Mouse (Mus musculus) macrophage (primary cell): ENCODE measurements around the gene Bhlha9. TPM values are rescaled to one million over a fixed set of nuclear protein-coding genes. Genes with fewer than 3 reads are reported as not detected.
A peak's percentile ranks its signal among the peaks of the same experiment; 100 is the strongest.

Source experiments
- H3K27ac ChIP-seq: fragments of 350-480 bp; formaldehyde crosslinking; 2 replicates; pipeline ENCODE4 v1.9.0; 2021
- H3K36me3 ChIP-seq: fragments of 350-480 bp; formaldehyde crosslinking; 2 replicates; pipeline ENCODE4 v1.9.0; 2021; ENCODE audit errors: inconsistent target
- H3K4me3 ChIP-seq: fragments of 350-480 bp; formaldehyde crosslinking; 2 replicates; pipeline ENCODE4 v1.9.0; 2021; ENCODE audit errors: inconsistent target
- H3K79me2 ChIP-seq: fragments of 350-480 bp; formaldehyde crosslinking; 2 replicates; pipeline ENCODE4 v1.9.0; 2021; ENCODE audit errors: inconsistent target
- WGBS: methylation state at CpG from one replicate; pipeline ENCODE4 v1.1.7; 2026; ENCODE audit warnings: inconsistent platforms; ENCODE audit not compliant: missing documents; 5-methylcytosine and 5-hydroxymethylcytosine counted together
- polyA plus RNA-seq: library from polyadenylated mRNA; stranded (reverse); fragments of 250-400 nt; gene quantifications from 3 replicates; pipeline ENCODE4 v1.2.4, GENCODE M21; 2018; ENCODE audit warnings: inconsistent platforms
- total RNA-seq, 78 experiments: library from RNA; depleted of rRNA; stranded (reverse); fragments of 250-400 nt; gene quantifications; 1 replicate in 9 of 78; 2 replicates in 24 of 78; 3 replicates in 43 of 78; 4 replicates in 2 of 78; pipeline ENCODE4 v1.2.4; 2018; ENCODE audit warnings: inconsistent platforms in 56 of 78

Bhlha9 gene
- total RNA-seq (2018; cell fraction: chromatin; rRNA removed), result 1 to 10 TPM in 2 of 26 experiments, under 1 TPM in 4, not detected in 20; 0.53 to 1.4 (median 0.76) TPM
- total RNA-seq (2018; cell fraction: cytosol; rRNA removed), result under 1 TPM in 2 of 26 experiments, not detected in 24; 0.05 to 0.13 TPM
- total RNA-seq (2018; cell fraction: nucleus; rRNA removed), result 1 to 10 TPM in 1 of 26 experiments, under 1 TPM in 6, not detected in 19; 0.35 to 1.4 (median 0.52) TPM
- not detected in 3 replicates for polyA plus RNA-seq

- no peak within 1 kb of the TSS for H3K4me3 ChIP-seq
- H3K79me2 ChIP-seq, result no peaks in the 10 kb centered on the region
- WGBS, result 83% methylated on average over 13 of the region's 15 CpGs
- H3K27ac ChIP-seq, result no peak within 1 kb of the TSS
- no peaks in the 10 kb centered on the region for H3K36me3 ChIP-seq
These were observed at the start of gene Bhlha9 for GRCm38 (mm10) chr11:76671871-76672475. TSS of gene Bhlha9 (plus strand) at chr11:76672470.

DNA sequence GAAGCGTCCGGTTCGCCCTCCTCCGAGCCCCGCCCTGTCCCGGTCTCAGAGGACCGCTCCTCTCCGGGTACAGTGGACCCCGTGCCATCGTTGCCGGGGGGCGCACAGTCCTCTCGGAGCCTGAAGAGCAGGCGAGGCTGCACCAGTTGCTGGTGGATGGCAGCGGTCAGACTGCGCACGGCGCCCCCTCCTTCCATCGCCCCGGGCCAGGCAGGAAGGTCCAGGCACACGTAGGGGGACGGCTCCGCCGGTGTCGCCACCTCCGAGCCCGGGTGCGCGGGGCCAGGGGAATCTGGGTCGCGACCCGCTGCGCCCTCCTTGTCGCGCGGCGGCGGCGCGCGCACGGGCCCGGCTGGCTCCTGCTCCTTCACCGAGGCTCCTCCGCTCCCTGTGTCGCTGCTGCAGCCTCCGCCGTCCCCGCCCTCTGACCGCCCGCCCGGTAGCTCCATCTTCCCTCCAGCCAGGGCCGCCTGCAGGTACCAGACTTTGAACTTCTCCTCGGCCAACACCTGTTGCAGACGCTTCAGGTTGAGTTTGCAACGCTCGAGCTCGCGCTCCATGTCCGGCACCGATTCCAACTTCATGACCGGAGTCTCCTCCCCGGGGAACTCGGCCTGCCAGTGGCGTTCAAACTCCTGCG is 49.6 kb upstream of the Bhlha9 start:
- Histone ChIP-seq H3K27ac (peak overlapping the region; percentile 62; the same call in 1 of the 2 replicates), H3K36me3 (peaks cover 5% of the 10 kb centered on the region; the same call in 1 of the 2 replicates), H3K79me2 (peaks cover 48% of the 10 kb centered on the region), H3K4me3 (peak overlapping the region; percentile 79)
- WGBS, result 0% methylated on average over 46 of the region's 66 CpGs

- Histone ChIP-seq H3K4me3 (peak overlapping the region; percentile 79), H3K27ac (peak overlapping the region; percentile 42; the same call in 1 of the 2 replicates), H3K36me3 (peaks cover 5% of the 10 kb centered on the region; the same call in 1 of the 2 replicates), H3K79me2 (peaks cover 41% of the 10 kb centered on the region)
- WGBS, result 10% methylated on average over 21 of the region's 72 CpGs
These were observed 48.9 kb upstream of the Bhlha9 start for GRCm38 (mm10) chr11:76623206-76623961.

- H3K27ac ChIP-seq, result no peak overlapping the region
These were observed 48.2 kb upstream of the Bhlha9 start for GRCm38 (mm10) chr11:76624071-76624470.

GRCm38 (mm10) chr11:76624881-76625280 is 47.4 kb upstream of the Bhlha9 start:
- no peak overlapping the region for H3K4me3 ChIP-seq
- H3K27ac ChIP-seq, result no peak overlapping the region
- peaks cover 26% of the 10 kb centered on the region for H3K79me2 ChIP-seq
- WGBS, result 100% methylated on average over 3 of the region's 3 CpGs
- H3K36me3 ChIP-seq, result peaks cover 5% of the 10 kb centered on the region; the same call in 1 of the 2 replicates

More at GRCm38 (mm10) chr11:76624071-76624470, 48.2 kb upstream of the Bhlha9 start:
- Histone ChIP-seq H3K79me2 (peaks cover 34% of the 10 kb centered on the region), H3K36me3 (peaks cover 5% of the 10 kb centered on the region; the same call in 1 of the 2 replicates), H3K4me3 (no peak overlapping the region)
- 92% methylated on average over 10 of the region's 10 CpGs for WGBS

DNA sequence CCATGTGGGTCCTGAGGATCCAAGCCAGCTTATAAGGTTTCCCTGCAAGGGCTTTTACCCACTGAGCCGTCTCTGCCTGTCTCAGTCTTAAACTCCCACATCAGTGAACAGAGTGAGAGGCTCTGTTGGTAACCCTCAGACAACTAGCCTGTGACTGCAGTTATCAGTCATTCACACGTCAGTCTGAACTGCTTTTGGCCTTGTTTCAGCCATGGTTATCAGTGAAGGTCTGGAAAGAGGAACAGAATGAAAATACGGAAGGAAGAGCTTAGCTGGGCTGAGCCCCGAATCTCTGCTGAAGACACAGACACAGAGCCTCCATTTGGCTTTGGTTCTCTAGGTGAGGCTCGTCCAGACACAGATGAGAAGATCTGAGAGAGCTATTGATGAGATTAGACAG is 43.7 kb upstream of the Bhlha9 start:
- Histone ChIP-seq H3K27ac (peak overlapping the region; percentile 59), H3K79me2 (no peaks in the 10 kb centered on the region), H3K36me3 (no peaks in the 10 kb centered on the region), H3K4me3 (no peak overlapping the region)
- 3% methylated on average over 5 of the region's 5 CpGs for WGBS

DNA sequence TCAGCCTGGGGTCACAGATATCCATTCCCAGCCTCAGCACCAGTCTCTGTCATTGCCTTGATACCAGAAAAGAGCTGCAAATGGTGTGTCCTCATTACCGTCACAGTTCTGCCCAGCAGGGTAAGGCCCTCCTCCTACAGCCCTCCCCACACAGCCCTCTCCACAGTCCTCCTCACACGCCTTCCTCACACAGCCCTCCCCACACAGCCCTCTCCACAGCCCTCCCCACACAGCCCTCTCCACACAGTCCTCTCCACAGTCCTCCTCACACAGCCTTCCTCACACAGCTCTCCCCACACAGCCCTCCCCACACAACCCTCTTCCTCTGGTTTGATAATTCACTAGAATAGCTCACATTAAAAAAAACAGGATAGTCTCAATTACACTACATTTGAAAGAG is 42.2 kb upstream of the Bhlha9 start:
- WGBS, result 83% methylated on average over 2 of the region's 2 CpGs
- H3K27ac ChIP-seq, result no peak overlapping the region
- no peaks in the 10 kb centered on the region for H3K79me2 ChIP-seq
- no peaks in the 10 kb centered on the region for H3K36me3 ChIP-seq
- no peak overlapping the region for H3K4me3 ChIP-seq

DNA sequence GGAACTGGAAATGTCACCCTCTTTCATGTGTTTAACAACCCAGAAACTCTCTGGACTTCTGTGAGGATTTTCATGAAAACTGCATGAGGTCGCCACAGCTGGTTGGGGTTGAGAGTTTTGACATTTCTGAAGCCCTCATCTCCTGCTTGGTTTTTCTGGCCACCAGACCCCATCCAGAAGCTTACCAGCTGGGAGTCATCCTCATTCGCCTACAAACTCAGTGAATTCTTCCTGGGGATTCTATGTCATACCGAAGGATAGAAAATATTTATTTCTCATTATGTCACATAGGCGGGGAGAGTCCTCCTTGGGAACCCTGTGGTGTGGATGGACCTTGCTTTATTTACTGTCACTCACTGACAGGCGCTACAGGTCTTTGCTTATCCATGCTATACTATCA is 41.8 kb upstream of the Bhlha9 start:
- WGBS, result 97% methylated on average over 5 of the region's 5 CpGs
- Histone ChIP-seq H3K27ac (no peak overlapping the region), H3K4me3 (no peak overlapping the region), H3K79me2 (no peaks in the 10 kb centered on the region), H3K36me3 (no peaks in the 10 kb centered on the region)

GRCm38 (mm10) chr11:76639269-76639985 is 32.8 kb upstream of the Bhlha9 start:
- H3K79me2 ChIP-seq, result no peaks in the 10 kb centered on the region
- H3K27ac ChIP-seq, result no peak overlapping the region
- no peak overlapping the region for H3K4me3 ChIP-seq
- H3K36me3 ChIP-seq, result no peaks in the 10 kb centered on the region
- 86% methylated on average over 17 of the region's 17 CpGs for WGBS

GRCm38 (mm10) chr11:76640231-76640630 is 32.0 kb upstream of the Bhlha9 start:
- no peaks in the 10 kb centered on the region for H3K79me2 ChIP-seq
- no peak overlapping the region for H3K27ac ChIP-seq
- 81% methylated on average over 4 of the region's 4 CpGs for WGBS
- H3K4me3 ChIP-seq, result no peak overlapping the region
- H3K36me3 ChIP-seq, result no peaks in the 10 kb centered on the region

DNA sequence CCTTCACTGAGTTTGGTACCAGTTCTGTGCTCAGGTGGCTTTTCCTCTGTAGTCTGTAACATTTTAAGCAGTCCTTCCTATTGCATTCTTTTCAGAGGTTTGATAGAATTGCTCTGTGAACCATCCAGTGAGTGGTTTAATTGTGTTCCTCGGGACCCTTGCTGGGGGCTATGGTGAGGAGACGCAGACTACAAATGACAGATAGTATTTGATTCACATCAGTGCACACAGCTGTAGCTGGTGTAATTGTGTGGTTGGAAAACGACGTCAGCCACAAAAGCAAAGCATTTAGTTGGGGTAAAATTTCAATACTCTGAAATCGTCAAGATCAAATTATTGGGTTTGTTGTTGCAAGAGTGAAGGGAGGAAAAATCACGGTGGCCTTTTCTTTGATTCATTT is 28.0 kb upstream of the Bhlha9 start:
- H3K4me3 ChIP-seq, result no peak overlapping the region
- WGBS, result 80% methylated on average over 6 of the region's 6 CpGs

GRCm38 (mm10) chr11:76645036-76645435 is 27.2 kb upstream of the Bhlha9 start:
- H3K36me3 ChIP-seq, result no peaks in the 10 kb centered on the region
- WGBS, result 30% methylated on average over 9 of the region's 9 CpGs
- H3K79me2 ChIP-seq, result no peaks in the 10 kb centered on the region
- H3K4me3 ChIP-seq, result no peak overlapping the region
- 0 out of 2 replicates have a peak overlapping the region, but pooled peaks have one; percentile 1 for H3K27ac ChIP-seq

More for the DNA sequence above, 28.0 kb upstream of the Bhlha9 start:
- no peak overlapping the region for H3K27ac ChIP-seq
- no peaks in the 10 kb centered on the region for H3K36me3 ChIP-seq
- no peaks in the 10 kb centered on the region for H3K79me2 ChIP-seq

GRCm38 (mm10) chr11:76645955-76646354 is 26.3 kb upstream of the Bhlha9 start:
- under 1% methylated on average over 19 of the region's 19 CpGs for WGBS
- no peaks in the 10 kb centered on the region for H3K36me3 ChIP-seq
- H3K79me2 ChIP-seq, result no peaks in the 10 kb centered on the region
- peak overlapping the region; percentile 23 for H3K4me3 ChIP-seq
- H3K27ac ChIP-seq, result peak overlapping the region; percentile 25; the same call in 1 of the 2 replicates

GRCm38 (mm10) chr11:76647062-76647461 is 25.2 kb upstream of the Bhlha9 start:
- Histone ChIP-seq H3K79me2 (no peaks in the 10 kb centered on the region), H3K27ac (no peak overlapping the region), H3K36me3 (no peaks in the 10 kb centered on the region), H3K4me3 (no peak overlapping the region)
- 49% methylated on average over 7 of the region's 7 CpGs for WGBS
